Mouse (Mus musculus): ENCODE results near the gene Serinc2. TPM values are rescaled to one million over a fixed set of nuclear protein-coding genes. Genes with fewer than 3 reads are reported as not detected.

The Serinc2 gene
- polyA plus RNA-seq (2015; fragmentation: Nextera tagmentation; extraction: Ambion mirVana): 28.7 and 29.1 TPM in 2 replicates

GRCm38 (mm10) chr4:130279105-130279504 lies at the start of gene Serinc2:
Gene Serinc2 (minus strand): TSS chr4:130279205.
- no peak within 1 kb of the TSS for H3K4me3 ChIP-seq (replicated peaks)
- no peak within 1 kb of the TSS for H3K27ac ChIP-seq (replicated peaks)
- no peaks in the 10 kb centered on the region for H3K9me3 ChIP-seq (replicated peaks)
- H3K4me1 ChIP-seq: peaks cover 19% of the 10 kb centered on the region
- H3K9ac ChIP-seq (replicated peaks): no peak within 1 kb of the TSS
- H3K36me3 ChIP-seq: no peaks in the 10 kb centered on the region
- no peak for ATAC-seq (ENCODE audit: low FRiP score)
- no peaks in the 10 kb centered on the region for H3K27me3 ChIP-seq (replicated peaks)
- 75% methylated on average over 2 of the region's 2 CpGs for WGBS
- no peak within 1 kb of the TSS for H3K4me2 ChIP-seq

GRCm38 (mm10) chr4:130327366-130327765 lies 48.4 kb upstream of the Serinc2 start:
- 80% methylated on average over 9 of the region's 9 CpGs for WGBS
- H3K9me3 ChIP-seq (replicated peaks): no peaks in the 10 kb centered on the region
- no peak for ATAC-seq (ENCODE audit: low FRiP score)
- H3K27ac ChIP-seq (replicated peaks): no peak overlapping the region
- H3K4me1 ChIP-seq: no peaks in the 10 kb centered on the region
- H3K4me2 ChIP-seq: no peak overlapping the region
- no peaks in the 10 kb centered on the region for H3K27me3 ChIP-seq (replicated peaks)
- H3K36me3 ChIP-seq: peaks cover 61% of the 10 kb centered on the region
- H3K4me3 ChIP-seq (replicated peaks): no peak overlapping the region
- H3K9ac ChIP-seq (replicated peaks): no peak overlapping the region

- Histone ChIP-seq H3K4me2 (no peak overlapping the region), H3K9ac (replicated peaks) (no peak overlapping the region), H3K27me3 (replicated peaks) (no peaks in the 10 kb centered on the region), H3K4me3 (replicated peaks) (no peak overlapping the region), H3K27ac (replicated peaks) (no peak overlapping the region), H3K4me1 (no peaks in the 10 kb centered on the region), H3K9me3 (replicated peaks) (no peaks in the 10 kb centered on the region), H3K36me3 (peaks cover 70% of the 10 kb centered on the region)
- no peak for ATAC-seq (ENCODE audit: low FRiP score)
- 98% methylated on average over 2 of the region's 2 CpGs for WGBS
Observed at GRCm38 (mm10) chr4:130325446-130325845, 46.4 kb upstream of the Serinc2 start.

DNA sequence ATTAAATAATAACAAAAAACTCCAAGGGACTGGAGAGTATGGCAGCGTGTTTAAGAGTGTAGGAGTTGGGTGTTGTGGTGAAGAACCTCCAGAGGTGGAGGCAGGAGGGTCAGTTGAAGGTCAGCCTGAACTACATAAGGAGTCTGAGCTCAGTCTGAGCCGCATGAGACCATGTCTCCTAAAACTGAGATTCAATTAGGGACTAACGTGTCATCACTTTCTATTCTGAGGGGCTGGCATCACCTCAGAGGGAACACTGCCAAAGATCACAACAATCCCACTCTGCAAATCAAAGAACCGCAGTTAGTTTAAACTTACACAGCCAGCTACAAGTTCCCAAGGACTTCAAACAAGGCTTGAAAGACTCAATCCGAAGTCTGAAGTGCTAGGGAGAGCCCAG lies 44.6 kb upstream of the Serinc2 start:
- ATAC-seq (ENCODE audit: low FRiP score): no peak
- H3K4me2 ChIP-seq: no peak overlapping the region
- H3K36me3 ChIP-seq: peaks cover 84% of the 10 kb centered on the region
- H3K27me3 ChIP-seq (replicated peaks): no peaks in the 10 kb centered on the region
- H3K4me1 ChIP-seq: no peaks in the 10 kb centered on the region
- 84% methylated on average over 5 of the region's 5 CpGs for WGBS
- no peak overlapping the region for H3K9ac ChIP-seq (replicated peaks)
- H3K4me3 ChIP-seq (replicated peaks): no peak overlapping the region
- H3K9me3 ChIP-seq (replicated peaks): no peaks in the 10 kb centered on the region
- no peak overlapping the region for H3K27ac ChIP-seq (replicated peaks)

DNA sequence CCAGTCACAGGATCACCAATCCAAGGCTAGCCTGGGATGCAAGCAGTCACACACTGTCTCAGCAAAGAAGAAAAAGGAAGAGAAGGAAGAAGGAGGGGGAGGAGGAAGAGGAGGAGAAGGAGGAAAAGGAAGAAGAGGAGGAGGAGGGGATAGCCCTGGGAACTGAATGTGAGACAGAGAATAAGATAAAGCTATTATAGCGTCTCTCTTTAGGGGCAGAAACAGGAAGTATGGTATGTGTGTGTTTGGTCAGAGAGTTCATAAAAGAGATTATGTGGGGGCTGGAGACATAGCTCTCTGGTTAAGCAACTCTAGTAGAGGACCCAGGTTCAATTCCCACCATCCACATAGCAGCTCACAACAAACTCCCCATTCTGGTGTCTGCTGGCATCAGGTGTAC lies 44.2 kb upstream of the Serinc2 start:
- H3K4me2 ChIP-seq: no peak overlapping the region
- H3K27ac ChIP-seq (replicated peaks): no peak overlapping the region
- peaks cover 83% of the 10 kb centered on the region for H3K36me3 ChIP-seq
- no peaks in the 10 kb centered on the region for H3K4me1 ChIP-seq
- H3K27me3 ChIP-seq (replicated peaks): no peaks in the 10 kb centered on the region
- H3K9ac ChIP-seq (replicated peaks): no peak overlapping the region
- H3K4me3 ChIP-seq (replicated peaks): no peak overlapping the region
- WGBS: 92% methylated on average over 1 of the region's 1 CpGs
- H3K9me3 ChIP-seq (replicated peaks): no peaks in the 10 kb centered on the region
- no peak for ATAC-seq (ENCODE audit: low FRiP score)

- H3K4me1 ChIP-seq: no peaks in the 10 kb centered on the region
- 81% methylated on average over 7 of the region's 7 CpGs for WGBS
- H3K9ac ChIP-seq (replicated peaks): no peak overlapping the region
- H3K9me3 ChIP-seq (replicated peaks): no peaks in the 10 kb centered on the region
- H3K4me3 ChIP-seq (replicated peaks): no peak overlapping the region
- H3K36me3 ChIP-seq: peaks cover 78% of the 10 kb centered on the region
- no peak for ATAC-seq (ENCODE audit: low FRiP score)
- H3K27ac ChIP-seq (replicated peaks): no peak overlapping the region
- no peaks in the 10 kb centered on the region for H3K27me3 ChIP-seq (replicated peaks)
- H3K4me2 ChIP-seq: no peak overlapping the region
Observed at GRCm38 (mm10) chr4:130322567-130322966, 43.6 kb upstream of the Serinc2 start.

DNA sequence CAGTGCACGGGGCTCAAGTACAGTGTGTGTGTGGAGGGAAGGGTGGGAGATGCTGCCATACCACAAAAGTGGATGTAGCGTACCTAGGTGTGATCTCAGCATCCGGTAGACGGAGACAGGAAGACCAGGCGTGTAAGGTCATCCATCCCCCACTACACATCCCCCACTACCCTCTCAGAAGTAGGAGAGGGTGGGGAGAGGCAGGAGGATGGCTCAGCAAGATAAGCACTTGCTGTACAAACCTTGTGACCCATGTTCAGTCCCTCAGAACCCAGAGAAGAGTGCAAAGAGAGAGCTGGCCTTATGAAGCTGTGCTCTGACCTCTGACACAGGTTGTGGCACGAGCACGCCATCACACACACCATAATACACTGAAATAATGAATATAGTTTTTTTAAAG lies 42.6 kb upstream of the Serinc2 start:
- H3K36me3 ChIP-seq: peaks cover 72% of the 10 kb centered on the region
- H3K9me3 ChIP-seq (replicated peaks): no peaks in the 10 kb centered on the region
- H3K27me3 ChIP-seq (replicated peaks): no peaks in the 10 kb centered on the region
- WGBS: 95% methylated on average over 7 of the region's 7 CpGs
- H3K4me3 ChIP-seq (replicated peaks): no peak overlapping the region
- ATAC-seq (ENCODE audit: low FRiP score): no peak
- no peak overlapping the region for H3K9ac ChIP-seq (replicated peaks)
- no peaks in the 10 kb centered on the region for H3K4me1 ChIP-seq
- no peak overlapping the region for H3K4me2 ChIP-seq
- no peak overlapping the region for H3K27ac ChIP-seq (replicated peaks)

DNA sequence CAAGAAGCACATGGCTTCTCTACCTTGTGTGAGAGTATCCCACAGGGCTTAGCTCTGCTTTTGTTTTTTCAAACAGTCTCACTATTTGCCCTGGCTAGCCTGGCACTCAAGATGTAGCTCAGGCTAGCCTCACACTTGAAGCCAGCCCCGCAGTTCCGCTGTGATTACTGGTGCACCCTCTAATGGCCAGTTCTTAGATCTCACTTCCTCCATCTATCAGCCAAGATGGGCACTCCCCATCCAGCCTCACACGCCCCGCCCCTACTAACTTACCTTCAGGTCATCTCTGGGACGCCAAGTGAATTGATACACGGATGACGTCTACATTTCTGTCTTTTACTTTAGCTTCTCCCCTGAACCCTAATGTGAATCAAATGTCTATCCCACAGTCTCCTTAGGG lies 40.6 kb upstream of the Serinc2 start:
- H3K4me1 ChIP-seq: no peaks in the 10 kb centered on the region
- peaks cover 69% of the 10 kb centered on the region for H3K36me3 ChIP-seq
- no peak overlapping the region for H3K4me2 ChIP-seq
- no peaks in the 10 kb centered on the region for H3K9me3 ChIP-seq (replicated peaks)
- H3K27me3 ChIP-seq (replicated peaks): no peaks in the 10 kb centered on the region
- H3K27ac ChIP-seq (replicated peaks): no peak overlapping the region
- H3K9ac ChIP-seq (replicated peaks): no peak overlapping the region
- no peak overlapping the region for H3K4me3 ChIP-seq (replicated peaks)
- ATAC-seq (ENCODE audit: low FRiP score): no peak
- WGBS: 90% methylated on average over 7 of the region's 7 CpGs

GRCm38 (mm10) chr4:130318122-130318521 lies 39.1 kb upstream of the Serinc2 start:
- no peak for ATAC-seq (ENCODE audit: low FRiP score)
- 69% methylated on average over 3 of the region's 3 CpGs for WGBS
- no peaks in the 10 kb centered on the region for H3K9me3 ChIP-seq (replicated peaks)
- H3K4me3 ChIP-seq (replicated peaks): no peak overlapping the region
- no peaks in the 10 kb centered on the region for H3K27me3 ChIP-seq (replicated peaks)
- no peak overlapping the region for H3K27ac ChIP-seq (replicated peaks)
- H3K4me1 ChIP-seq: no peaks in the 10 kb centered on the region
- H3K36me3 ChIP-seq: peaks cover 69% of the 10 kb centered on the region
- no peak overlapping the region for H3K9ac ChIP-seq (replicated peaks)
- no peak overlapping the region for H3K4me2 ChIP-seq

DNA sequence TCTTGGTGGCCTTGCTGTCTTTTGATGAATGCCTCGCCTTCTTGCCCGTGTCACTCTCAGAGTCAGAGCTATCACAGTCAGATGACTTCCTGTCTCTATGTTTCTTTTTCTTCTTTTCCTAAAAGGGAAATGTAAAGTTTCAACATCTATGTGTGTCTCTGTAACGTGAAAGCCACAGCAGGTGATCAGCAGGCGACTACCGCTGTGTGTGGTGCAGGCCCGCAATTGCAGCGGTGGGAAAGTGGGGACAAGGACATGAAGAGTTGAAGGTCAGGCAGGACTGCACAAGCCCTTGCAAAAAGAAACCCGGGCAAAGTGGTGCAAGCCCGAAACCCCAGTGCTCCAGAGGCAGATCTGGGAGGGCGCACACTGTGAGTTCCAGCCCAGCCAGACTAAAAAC lies 37.7 kb upstream of the Serinc2 start:
- H3K27me3 ChIP-seq (replicated peaks): no peaks in the 10 kb centered on the region
- WGBS: 78% methylated on average over 10 of the region's 10 CpGs
- no peak overlapping the region for H3K4me2 ChIP-seq
- H3K4me1 ChIP-seq: no peaks in the 10 kb centered on the region
- H3K36me3 ChIP-seq: peaks cover 64% of the 10 kb centered on the region
- no peaks in the 10 kb centered on the region for H3K9me3 ChIP-seq (replicated peaks)
- H3K4me3 ChIP-seq (replicated peaks): no peak overlapping the region
- ATAC-seq (ENCODE audit: low FRiP score): no peak
- no peak overlapping the region for H3K9ac ChIP-seq (replicated peaks)
- no peak overlapping the region for H3K27ac ChIP-seq (replicated peaks)

DNA sequence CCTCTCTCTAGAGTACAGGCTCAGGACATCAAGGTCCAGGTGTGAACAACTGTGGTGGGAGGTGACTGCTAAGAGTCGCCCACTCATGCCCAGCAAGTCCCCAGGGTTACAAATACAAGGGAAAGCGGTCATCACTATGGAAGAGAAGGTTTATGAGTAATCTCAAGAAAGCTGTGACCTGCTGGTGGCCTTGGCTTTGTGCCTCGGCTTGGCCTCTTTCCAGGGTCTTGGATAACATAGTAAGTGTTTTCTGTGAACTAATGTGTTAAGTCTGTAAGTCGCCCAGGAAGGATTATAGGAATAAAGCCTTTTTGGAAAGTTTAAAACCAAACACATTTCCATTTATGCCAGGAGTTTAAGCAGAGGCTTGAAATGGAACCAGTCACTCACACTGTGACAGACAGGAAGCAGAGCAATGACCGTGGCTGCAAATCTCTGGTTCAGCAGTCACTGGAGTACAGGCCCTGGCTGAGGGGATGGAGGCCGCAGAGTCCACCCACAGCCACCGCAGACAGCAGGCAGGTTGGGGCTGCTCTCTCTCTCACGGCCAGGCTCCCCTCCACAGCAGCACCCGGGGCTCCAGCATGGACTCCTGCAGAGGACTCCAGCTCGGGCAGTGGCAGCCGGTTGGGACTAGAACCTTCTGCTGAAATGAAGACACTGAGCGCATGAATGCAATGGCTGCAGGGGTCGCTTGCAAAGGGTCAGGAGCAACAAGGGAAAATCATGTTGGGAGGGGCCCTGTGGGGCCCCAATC lies 36.9 kb upstream of the Serinc2 start:
- WGBS: 72% methylated on average over 13 of the region's 13 CpGs
- Histone ChIP-seq H3K4me2 (no peak overlapping the region), H3K4me1 (no peaks in the 10 kb centered on the region), H3K4me3 (replicated peaks) (no peak overlapping the region), H3K27ac (replicated peaks) (no peak overlapping the region), H3K36me3 (peaks cover 60% of the 10 kb centered on the region), H3K9ac (replicated peaks) (no peak overlapping the region), H3K27me3 (replicated peaks) (no peaks in the 10 kb centered on the region), H3K9me3 (replicated peaks) (no peaks in the 10 kb centered on the region)
- no peak for ATAC-seq (ENCODE audit: low FRiP score)

DNA sequence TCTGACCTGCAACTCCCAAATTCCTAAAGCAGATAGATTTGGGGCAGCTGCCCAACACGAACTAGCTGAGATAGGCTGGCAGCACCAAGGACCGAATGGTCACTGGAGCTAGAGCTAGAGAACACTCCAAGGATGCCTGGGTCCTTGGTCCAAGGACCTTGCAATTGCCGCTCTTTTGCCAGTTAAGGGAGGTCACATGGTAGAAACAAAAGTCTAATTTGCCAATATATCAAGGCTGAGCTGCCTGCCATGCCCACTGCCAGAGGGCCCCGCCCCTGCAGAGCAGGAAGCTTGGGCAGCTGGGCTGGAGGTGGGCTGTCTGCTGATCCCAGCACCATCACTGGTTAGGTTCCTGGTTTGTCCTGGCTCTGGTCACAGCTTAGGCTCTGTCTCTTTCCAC lies 34.5 kb upstream of the Serinc2 start:
- no peak for ATAC-seq (ENCODE audit: low FRiP score)
- no peaks in the 10 kb centered on the region for H3K9me3 ChIP-seq (replicated peaks)
- H3K9ac ChIP-seq (replicated peaks): no peak overlapping the region
- no peak overlapping the region for H3K27ac ChIP-seq (replicated peaks)
- H3K4me3 ChIP-seq (replicated peaks): no peak overlapping the region
- peaks cover 39% of the 10 kb centered on the region for H3K36me3 ChIP-seq
- peaks cover 16% of the 10 kb centered on the region for H3K4me1 ChIP-seq
- WGBS: 82% methylated on average over 4 of the region's 4 CpGs
- peaks cover 11% of the 10 kb centered on the region for H3K27me3 ChIP-seq (replicated peaks)
- H3K4me2 ChIP-seq: no peak overlapping the region

All from neural tube, embryonic 15.5 days (tissue).